In the genomic region with DNA sequence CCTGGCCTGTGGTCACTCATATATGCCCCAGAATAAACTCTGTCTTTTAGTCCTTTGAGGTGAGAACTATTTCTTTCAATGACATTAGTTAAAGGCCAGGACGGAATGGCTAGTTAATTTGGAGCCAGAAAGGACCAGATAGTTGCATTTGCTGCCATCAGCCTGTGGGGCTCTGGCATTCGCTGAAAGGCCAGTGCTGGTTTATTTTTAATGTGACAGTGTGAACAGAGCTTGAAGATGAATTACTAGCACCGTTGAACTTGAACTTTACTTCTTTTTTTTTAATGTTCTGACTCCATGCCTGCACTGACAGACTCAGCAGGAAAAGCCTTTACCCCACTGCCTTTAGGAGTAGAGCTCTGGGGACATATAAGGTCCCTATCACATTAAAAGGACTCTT, we compare ENCODE assay signal across 30 mouse cellular contexts. TPM values are rescaled to one million over a fixed set of nuclear protein-coding genes. Genes with fewer than 3 reads are reported as not detected.
DNase-seq lines count a peak whose midpoint lies in the region; ATAC-seq and TF ChIP-seq lines count a peak whose summit lies in the region.
"Had no signal": no experiment of that assay in that cellular context is flagged by ENCODE, and none has a peak within 500 bp of the region (broad histone marks: within the 10 kb centered on the region; RNA-seq: fewer than 3 reads in every experiment).

No protein-coding gene starts in this region.

- H3K9me3 ChIP-seq in kidney, embryonic 14.5 days (ENCODE audit: control insufficient read depth, low read length), result no peaks in the 10 kb centered on the region
- H3K9me3 ChIP-seq: embryonic facial prominence, embryonic 12.5 days; embryonic facial prominence, embryonic 15.5 days; forebrain, embryonic 15.5 days; heart, embryonic 12.5 days; heart, embryonic 15.5 days; hindbrain, embryonic 10.5 days; hindbrain, embryonic 13.5 days; intestine, embryonic 15.5 days had no signal

- peak; percentile 5 for DNase-seq in adrenal gland, postnatal 10 days
- DNase-seq in adrenal gland, adult 8-10 months, result no peak
- DNase-seq in kidney, adult 2 months, result peak; percentile 51
- no peak for DNase-seq in kidney, adult 18-20 months
- DNase-seq in kidney, postnatal 36 days, result peak; percentile 4 to 8
- DNase-seq: cerebellum, adult 11 months; cerebellum, adult 2 months; cerebellum, adult 9-11 months; cerebellum, postnatal 25 days; gastrocnemius, postnatal 25 days; heart, adult 18-20 months; heart, postnatal 10 days; heart, postnatal 36 days had no signal

- no peak for TF ChIP-seq POLR2A in kidney, adult 2 months (IDR thresholded peaks at IDR 0.05; ENCODE audit: low read depth, low read length)

- TF ChIP-seq CTCF in kidney, adult 2 months (conservative IDR thresholded peaks at IDR 0.05; ENCODE audit: insufficient read depth, insufficient read length, low read depth, low read length), result no peak

- H3K27me3 ChIP-seq in kidney, adult 2 months (replicated peaks; ENCODE audit: control insufficient read depth, insufficient read depth, low read length), result no peaks in the 10 kb centered on the region
- no peaks in the 10 kb centered on the region for H3K27me3 ChIP-seq in kidney, embryonic 14.5 days (ENCODE audit: control insufficient read depth, insufficient read depth, low read length)
- H3K27me3 ChIP-seq: embryonic facial prominence, embryonic 12.5 days; embryonic facial prominence, embryonic 15.5 days; forebrain, embryonic 15.5 days; heart, embryonic 12.5 days; heart, embryonic 15.5 days; hindbrain, embryonic 13.5 days; intestine, embryonic 15.5 days had no signal

- ATAC-seq in kidney, embryonic 14.5 days (ENCODE audit: low FRiP score, low TSS enrichment), result no peak
- ATAC-seq: CD4-positive, CD25-positive, alpha-beta regulatory T cell, adult 4 months; forebrain, embryonic 15.5 days; hindbrain, embryonic 16.5 days; intestine, embryonic 15.5 days had no signal

- no peak overlapping the region for H3K27ac ChIP-seq in kidney, adult 2 months (ENCODE audit: insufficient read depth, low read depth, low read length)
- no peak overlapping the region for H3K27ac ChIP-seq in kidney, embryonic 14.5 days (ENCODE audit: low read depth, low read length)
- H3K27ac ChIP-seq: embryonic facial prominence, embryonic 12.5 days; embryonic facial prominence, embryonic 15.5 days; forebrain, embryonic 15.5 days; heart, embryonic 15.5 days; hindbrain, embryonic 10.5 days; hindbrain, embryonic 13.5 days; intestine, embryonic 15.5 days had no signal

- H3K4me2 ChIP-seq in kidney, embryonic 14.5 days (replicated peaks; ENCODE audit: low read depth, low read length), result no peak overlapping the region
- H3K4me2 ChIP-seq: embryonic facial prominence, embryonic 12.5 days; embryonic facial prominence, embryonic 15.5 days; forebrain, embryonic 15.5 days; heart, embryonic 12.5 days; heart, embryonic 15.5 days; hindbrain, embryonic 13.5 days; intestine, embryonic 15.5 days had no signal

- no peak overlapping the region for H3K4me3 ChIP-seq in kidney, adult 2 months (ENCODE audit: insufficient read depth, low read depth, low read length)
- H3K4me3 ChIP-seq in kidney, embryonic 14.5 days (ENCODE audit: low read length), result no peak overlapping the region
- H3K4me3 ChIP-seq: embryonic facial prominence, embryonic 12.5 days; embryonic facial prominence, embryonic 15.5 days; forebrain, embryonic 15.5 days; heart, embryonic 12.5 days; heart, embryonic 15.5 days; hindbrain, embryonic 10.5 days; hindbrain, embryonic 13.5 days; intestine, embryonic 15.5 days had no signal

- WGBS in kidney, adult 2 months, result 33% methylated on average over 3 of the region's 3 CpGs
- 54% methylated on average over 3 of the region's 3 CpGs for WGBS in kidney, embryonic 14.5 days

- no peaks in the 10 kb centered on the region for H3K4me1 ChIP-seq in kidney, adult 2 months (ENCODE audit: control insufficient read depth, insufficient read depth, low read length)
- no peaks in the 10 kb centered on the region for H3K4me1 ChIP-seq in kidney, embryonic 14.5 days (ENCODE audit: control insufficient read depth, insufficient read depth, low read length)
- H3K4me1 ChIP-seq: embryonic facial prominence, embryonic 12.5 days; embryonic facial prominence, embryonic 15.5 days; forebrain, embryonic 15.5 days; heart, embryonic 12.5 days; heart, embryonic 15.5 days; hindbrain, embryonic 10.5 days; hindbrain, embryonic 13.5 days; intestine, embryonic 15.5 days had no signal

- H3K36me3 ChIP-seq in kidney, adult 2 months (ENCODE audit: control insufficient read depth, insufficient read depth, low read length), result no peaks in the 10 kb centered on the region
- H3K36me3 ChIP-seq in kidney, embryonic 14.5 days (ENCODE audit: control insufficient read depth, insufficient read depth, low read length), result no peaks in the 10 kb centered on the region
- H3K36me3 ChIP-seq: embryonic facial prominence, embryonic 12.5 days; embryonic facial prominence, embryonic 15.5 days; forebrain, embryonic 15.5 days; heart, embryonic 12.5 days; heart, embryonic 15.5 days; hindbrain, embryonic 10.5 days; hindbrain, embryonic 13.5 days; intestine, embryonic 15.5 days had no signal

- no peak overlapping the region for H3K9ac ChIP-seq in kidney, embryonic 14.5 days (ENCODE audit: low read depth, low read length)
- H3K9ac ChIP-seq: embryonic facial prominence, embryonic 12.5 days; embryonic facial prominence, embryonic 15.5 days; forebrain, embryonic 15.5 days; heart, embryonic 12.5 days; heart, embryonic 15.5 days; hindbrain, embryonic 13.5 days; intestine, embryonic 15.5 days had no signal

RNA-seq across cellular contexts. Expression of a gene that starts 46.8 kb away (rescaled TPM):
- not detected for total RNA-seq in adrenal gland, postnatal 10 days (2021)
- total RNA-seq in adrenal gland, adult 8-10 months (2022), result not detected
- not detected in 2 replicates for polyA plus RNA-seq in kidney, adult 2 months (2012; rRNA removed)
- not detected in 2 replicates for polyA plus RNA-seq in kidney, embryonic 14.5 days (2014; fragmentation: Nextera tagmentation; extraction: Ambion mirVana)
- total RNA-seq: common myeloid progenitor, adult 5-6 weeks; gastrocnemius, adult 8-10 months; gastrocnemius, postnatal 25 days; heart, adult 18-20 months; heart, postnatal 10 days; heart, postnatal 36 days; MEL had no signal
- polyA plus RNA-seq: C2C12; CD4-positive, CD25-positive, alpha-beta regulatory T cell, adult 4 months; embryonic facial prominence, embryonic 12.5 days; forebrain, embryonic 11.5 days; gonadal fat pad, adult 2 months; hindbrain, embryonic 10.5 days; intestine, embryonic 15.5 days had no signal

Comparison
In these comparisons a context has a peak if more than half of its experiments do, and no peak if none do; other contexts are left out.
1. DNase-seq: peak in adrenal gland, postnatal 10 days (single experiment), kidney, adult 2 months (single experiment) and kidney, postnatal 36 days (2 of 2); none in adrenal gland, adult 8-10 months (single experiment) and kidney, adult 18-20 months (single experiment).